Mouse (Mus musculus): ENCODE measurements around the gene Mapk11. TPM values are rescaled to one million over a fixed set of nuclear protein-coding genes. Genes with fewer than 3 reads are reported as not detected.
A peak's percentile ranks its signal among the peaks of the same experiment; 100 is the strongest.

Mapk11 gene
- polyA plus RNA-seq, 1 experiment: 29.0 TPM

DNA sequence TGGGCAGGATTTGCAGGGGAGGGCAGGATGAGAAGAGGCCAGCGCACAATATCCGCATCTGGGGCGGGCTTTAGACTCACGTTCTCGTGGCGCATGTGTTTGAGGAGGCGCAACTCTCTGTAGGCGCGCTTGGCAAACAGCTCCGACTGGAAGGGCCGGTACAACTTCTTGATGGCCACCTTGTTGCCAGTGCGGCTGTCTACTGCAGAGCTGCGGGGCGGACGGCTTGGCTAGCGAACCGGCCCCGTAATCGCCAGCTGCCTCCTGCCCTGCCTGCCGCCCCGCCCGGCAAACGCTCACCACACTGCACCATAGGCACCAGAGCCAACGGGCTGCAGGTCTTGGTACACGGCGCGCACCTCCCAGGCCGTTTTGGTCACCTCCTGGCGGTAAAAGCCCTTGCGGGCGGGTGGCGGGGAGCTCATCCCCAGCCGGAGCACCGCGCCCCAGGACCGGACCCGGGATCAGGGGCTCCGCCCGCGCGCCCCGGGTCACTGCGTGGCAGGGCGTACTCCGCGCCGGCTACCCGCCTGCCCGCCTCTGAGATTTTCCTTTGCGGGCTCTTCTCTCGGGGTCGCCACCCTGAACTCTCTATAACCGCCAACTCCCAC lies 9.3 kb downstream of the Mapk11 start:
- Histone ChIP-seq H3K4me1 (ENCODE audit: control insufficient read depth, insufficient read depth, insufficient read length) (peaks cover 21% of the 10 kb centered on the region), H3K27ac (ENCODE audit: insufficient read depth, low read length) (no peak overlapping the region), H3K4me3 (ENCODE audit: extremely low read depth, insufficient read depth, insufficient read length) (peak overlapping the region; percentile 40; the same call in 1 of the 2 replicates), H3K36me3 (ENCODE audit: control insufficient read depth, insufficient read depth, low read length) (peaks cover 4% of the 10 kb centered on the region), H3K27me3 (ENCODE audit: control insufficient read depth, insufficient read depth, low read length) (peaks cover 13% of the 10 kb centered on the region)
- TF ChIP-seq POLR2A (IDR thresholded peaks at IDR 0.05; ENCODE audit: low read depth, low read length): no peak
- DNase-seq (ENCODE audit: low read depth in 1 of 2, low spot score in 2 of 2): no peak
- 1% methylated on average over 53 of the region's 53 CpGs for WGBS

DNA sequence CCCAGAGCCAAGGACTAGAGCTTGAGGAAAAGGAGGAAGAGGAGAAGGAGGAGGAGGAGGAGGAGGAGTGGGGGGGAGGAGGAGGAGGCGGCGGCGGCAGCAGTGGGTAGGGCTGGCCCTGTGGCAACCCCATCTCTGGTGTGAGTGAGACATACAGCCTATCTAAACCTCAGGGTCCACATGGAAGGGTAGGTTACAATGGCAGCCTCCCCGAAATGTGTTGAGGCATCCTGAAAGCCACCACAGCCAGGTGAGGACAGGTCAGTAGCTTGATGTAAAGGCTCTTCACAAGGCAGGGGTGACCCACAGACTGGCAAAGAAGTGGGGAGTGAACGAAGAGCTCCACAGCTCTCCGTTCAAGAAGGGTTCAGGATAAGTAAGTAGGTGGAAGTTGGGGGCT lies 10.9 kb downstream of the Mapk11 start:
- Histone ChIP-seq H3K4me3 (ENCODE audit: extremely low read depth, insufficient read depth, insufficient read length) (no peak overlapping the region), H3K36me3 (ENCODE audit: control insufficient read depth, insufficient read depth, low read length) (peaks cover 1% of the 10 kb centered on the region; the same call in 1 of the 2 replicates), H3K4me1 (ENCODE audit: control insufficient read depth, insufficient read depth, insufficient read length) (peaks cover 11% of the 10 kb centered on the region), H3K27me3 (ENCODE audit: control insufficient read depth, insufficient read depth, low read length) (peaks cover 13% of the 10 kb centered on the region), H3K27ac (ENCODE audit: insufficient read depth, low read length) (no peak overlapping the region)
- no peak for TF ChIP-seq CTCF (IDR thresholded peaks at IDR 0.05; ENCODE audit: extremely low read depth, insufficient read depth, insufficient read length, insufficient replicate concordance)
- TF ChIP-seq POLR2A (IDR thresholded peaks at IDR 0.05; ENCODE audit: low read depth, low read length): no peak
- no peak for DNase-seq (ENCODE audit: low read depth in 1 of 2, low spot score in 2 of 2)
- WGBS: 87% methylated on average over 5 of the region's 6 CpGs

DNA sequence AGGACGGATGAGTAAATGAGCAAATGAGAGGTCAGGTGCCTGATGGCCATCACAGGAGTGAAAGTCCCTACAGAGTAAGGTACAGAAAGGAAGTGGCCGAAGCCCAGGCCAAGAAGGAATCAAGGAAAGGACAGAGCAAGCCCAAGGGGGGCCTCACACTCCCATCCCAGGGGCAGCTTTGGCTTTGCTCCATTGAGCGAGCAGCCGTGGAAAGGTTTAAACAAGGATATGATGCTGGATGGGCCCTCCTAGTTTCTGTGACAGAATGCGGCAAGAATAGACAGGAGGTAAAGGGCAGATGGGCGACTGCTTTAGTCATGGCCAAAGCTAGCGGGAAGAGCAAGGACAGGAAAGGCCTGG lies 11.4 kb downstream of the Mapk11 start:
- peaks cover 11% of the 10 kb centered on the region for H3K4me1 ChIP-seq (ENCODE audit: control insufficient read depth, insufficient read depth, insufficient read length)
- H3K27me3 ChIP-seq (ENCODE audit: control insufficient read depth, insufficient read depth, low read length): peaks cover 13% of the 10 kb centered on the region
- H3K4me3 ChIP-seq (ENCODE audit: extremely low read depth, insufficient read depth, insufficient read length): no peak overlapping the region
- 89% methylated on average over 7 of the region's 7 CpGs for WGBS
- no peak for DNase-seq (ENCODE audit: low read depth in 1 of 2, low spot score in 2 of 2)
- TF ChIP-seq CTCF (IDR thresholded peaks at IDR 0.05; ENCODE audit: extremely low read depth, insufficient read depth, insufficient read length, insufficient replicate concordance) (no peak), POLR2A (IDR thresholded peaks at IDR 0.05; ENCODE audit: low read depth, low read length) (no peak)
- no peak overlapping the region for H3K27ac ChIP-seq (ENCODE audit: insufficient read depth, low read length)
- no peaks in the 10 kb centered on the region for H3K36me3 ChIP-seq (ENCODE audit: control insufficient read depth, insufficient read depth, low read length)

DNA sequence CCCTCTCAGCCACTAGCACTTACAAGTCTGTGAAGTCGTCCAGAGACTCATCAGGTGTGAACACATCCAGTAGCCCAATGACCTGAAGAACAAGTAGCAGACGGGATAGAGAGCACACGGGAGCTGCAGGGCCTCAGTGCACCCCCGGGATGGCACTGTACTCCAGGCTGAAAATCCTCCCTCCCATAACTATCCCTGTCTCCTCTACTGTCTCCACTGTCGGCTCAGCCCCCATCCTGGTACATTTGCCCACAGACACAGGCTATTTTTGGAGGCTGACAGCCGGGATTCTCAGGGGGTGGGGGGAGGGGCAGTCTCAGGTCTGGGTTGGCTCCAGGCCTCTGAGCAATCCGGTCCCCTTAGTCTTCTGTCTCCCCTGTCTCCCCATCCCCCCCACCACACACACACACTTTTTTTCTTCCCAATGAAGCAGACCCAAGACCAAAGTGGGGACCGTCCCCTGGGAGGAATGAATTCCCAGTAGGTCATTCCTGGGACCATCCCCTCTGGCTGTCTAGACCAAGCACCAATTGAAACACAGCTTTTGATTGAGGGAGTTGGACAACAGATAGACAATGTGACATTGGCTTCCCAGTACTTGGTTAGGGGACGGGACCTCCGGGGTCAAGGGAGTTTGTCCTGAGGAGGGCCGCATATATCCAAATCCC lies 11.9 kb downstream of the Mapk11 start:
- no peak for DNase-seq (ENCODE audit: low read depth in 1 of 2, low spot score in 2 of 2)
- H3K27ac ChIP-seq (ENCODE audit: insufficient read depth, low read length): no peak overlapping the region
- no peaks in the 10 kb centered on the region for H3K36me3 ChIP-seq (ENCODE audit: control insufficient read depth, insufficient read depth, low read length)
- TF ChIP-seq POLR2A (IDR thresholded peaks at IDR 0.05; ENCODE audit: low read depth, low read length) (no peak), CTCF (IDR thresholded peaks at IDR 0.05; ENCODE audit: extremely low read depth, insufficient read depth, insufficient read length, insufficient replicate concordance) (no peak)
- WGBS: 81% methylated on average over 11 of the region's 11 CpGs
- H3K4me1 ChIP-seq (ENCODE audit: control insufficient read depth, insufficient read depth, insufficient read length): peaks cover 14% of the 10 kb centered on the region
- peaks cover 13% of the 10 kb centered on the region for H3K27me3 ChIP-seq (ENCODE audit: control insufficient read depth, insufficient read depth, low read length)
- no peak overlapping the region for H3K4me3 ChIP-seq (ENCODE audit: extremely low read depth, insufficient read depth, insufficient read length)

DNA sequence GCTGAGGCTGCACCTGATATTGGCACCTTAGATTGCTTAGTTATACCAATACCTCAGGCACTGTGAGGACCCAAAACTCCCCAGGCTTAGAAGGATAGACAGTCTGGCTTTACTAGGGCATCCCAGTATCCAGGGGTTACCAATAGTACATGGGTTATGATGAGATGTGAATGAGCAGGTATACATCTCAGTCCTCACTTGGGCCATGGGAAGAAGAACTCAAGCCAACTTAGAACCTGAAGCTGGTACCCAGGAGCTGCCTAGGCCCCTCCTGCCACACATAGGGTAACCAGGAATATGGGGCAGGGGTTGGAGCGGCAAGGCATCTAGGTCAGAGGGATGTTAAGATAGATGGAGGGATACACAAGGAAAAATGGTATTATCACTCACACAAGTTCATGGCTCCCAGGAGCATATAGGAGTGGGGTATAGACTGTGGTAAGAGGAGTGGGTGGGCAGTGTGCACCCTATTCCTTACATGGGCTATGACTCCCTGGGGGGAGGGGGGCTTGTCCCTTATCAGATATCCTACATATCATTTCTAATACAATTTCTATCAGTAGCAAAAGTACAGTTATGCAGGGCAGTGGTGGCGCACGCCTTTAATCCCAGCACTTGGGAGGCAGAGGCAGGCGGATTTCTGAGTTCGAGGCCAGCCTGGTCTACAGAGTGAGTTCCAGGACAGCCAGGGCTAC lies 12.8 kb downstream of the Mapk11 start:
- Histone ChIP-seq H3K36me3 (ENCODE audit: control insufficient read depth, insufficient read depth, low read length) (no peaks in the 10 kb centered on the region), H3K27me3 (ENCODE audit: control insufficient read depth, insufficient read depth, low read length) (peaks cover 13% of the 10 kb centered on the region), H3K27ac (ENCODE audit: insufficient read depth, low read length) (no peak overlapping the region), H3K4me1 (ENCODE audit: control insufficient read depth, insufficient read depth, insufficient read length) (peaks cover 22% of the 10 kb centered on the region), H3K4me3 (ENCODE audit: extremely low read depth, insufficient read depth, insufficient read length) (no peak overlapping the region)
- TF ChIP-seq CTCF (IDR thresholded peaks at IDR 0.05; ENCODE audit: extremely low read depth, insufficient read depth, insufficient read length, insufficient replicate concordance): no peak
- TF ChIP-seq POLR2A (IDR thresholded peaks at IDR 0.05; ENCODE audit: low read depth, low read length): no peak
- WGBS: 95% methylated on average over 5 of the region's 5 CpGs
- no peak for DNase-seq (ENCODE audit: low read depth in 1 of 2, low spot score in 2 of 2)

DNA sequence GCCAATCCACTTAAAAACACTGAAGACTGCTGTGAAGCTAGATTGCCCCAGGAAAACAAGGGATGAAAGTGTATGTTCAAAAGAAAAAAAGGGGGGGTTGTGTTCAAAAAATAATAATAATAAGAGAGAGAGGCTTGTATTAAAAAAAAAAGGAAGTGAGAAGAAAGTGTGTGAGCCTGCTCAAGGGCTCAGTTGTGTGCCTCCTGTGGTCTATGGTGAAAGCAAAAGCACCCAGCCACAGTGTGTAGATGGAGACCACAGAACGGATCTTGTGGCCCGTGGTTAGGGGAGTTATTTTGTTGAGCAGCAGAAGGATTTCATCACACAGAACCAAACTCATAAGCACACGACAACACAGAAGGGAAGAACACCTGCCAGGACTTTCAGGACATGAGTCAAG lies 18.1 kb downstream of the Mapk11 start:
- Histone ChIP-seq H3K27ac (ENCODE audit: insufficient read depth, low read length) (peak overlapping the region; percentile 92), H3K4me1 (ENCODE audit: control insufficient read depth, insufficient read depth, insufficient read length) (peaks cover 37% of the 10 kb centered on the region), H3K4me3 (ENCODE audit: extremely low read depth, insufficient read depth, insufficient read length) (no peak overlapping the region), H3K27me3 (ENCODE audit: control insufficient read depth, insufficient read depth, low read length) (no peaks in the 10 kb centered on the region), H3K36me3 (ENCODE audit: control insufficient read depth, insufficient read depth, low read length) (no peaks in the 10 kb centered on the region)
- TF ChIP-seq POLR2A (IDR thresholded peaks at IDR 0.05; ENCODE audit: low read depth, low read length): no peak
- TF ChIP-seq CTCF (IDR thresholded peaks at IDR 0.05; ENCODE audit: extremely low read depth, insufficient read depth, insufficient read length, insufficient replicate concordance): no peak
- 4% methylated on average over 3 of the region's 3 CpGs for WGBS
- peak; percentile 80 to 90 for DNase-seq (ENCODE audit: low read depth in 1 of 2, low spot score in 2 of 2)

DNA sequence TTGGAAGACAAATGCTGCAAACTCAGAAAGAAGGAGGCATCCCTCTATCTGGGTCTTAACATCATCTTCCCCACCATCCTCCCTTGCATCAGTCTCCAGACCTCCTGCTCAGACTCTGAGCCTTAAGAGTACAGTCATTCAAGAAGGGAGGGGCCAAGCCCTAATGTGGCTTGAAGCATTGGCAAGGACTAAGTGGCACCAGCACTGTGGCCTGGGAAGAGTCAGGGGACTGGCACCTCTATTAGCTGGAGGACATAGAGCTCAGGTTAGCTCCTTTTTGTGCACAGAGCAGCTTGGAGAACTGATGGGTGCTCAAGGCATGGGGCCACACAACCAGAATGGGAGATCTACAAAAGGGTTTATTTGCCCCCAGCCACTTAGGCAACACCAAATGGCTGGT lies 19.2 kb downstream of the Mapk11 start:
- peaks cover 4% of the 10 kb centered on the region for H3K36me3 ChIP-seq (ENCODE audit: control insufficient read depth, insufficient read depth, low read length)

More for the DNA sequence above, 19.2 kb downstream of the Mapk11 start:
- H3K27ac ChIP-seq (ENCODE audit: insufficient read depth, low read length): peak overlapping the region; percentile 92
- peaks cover 37% of the 10 kb centered on the region for H3K4me1 ChIP-seq (ENCODE audit: control insufficient read depth, insufficient read depth, insufficient read length)
- no peak overlapping the region for H3K4me3 ChIP-seq (ENCODE audit: extremely low read depth, insufficient read depth, insufficient read length)
- H3K27me3 ChIP-seq (ENCODE audit: control insufficient read depth, insufficient read depth, low read length): no peaks in the 10 kb centered on the region
- no peak for DNase-seq (ENCODE audit: low read depth in 1 of 2, low spot score in 2 of 2)
- TF ChIP-seq POLR2A (IDR thresholded peaks at IDR 0.05; ENCODE audit: low read depth, low read length): no peak
- TF ChIP-seq CTCF (IDR thresholded peaks at IDR 0.05; ENCODE audit: extremely low read depth, insufficient read depth, insufficient read length, insufficient replicate concordance): no peak

All from spleen, adult 2 months (tissue).